Mouse (Mus musculus) CH12.LX (cell line): Measurements from ENCODE around the gene Tagln2. TPM values are rescaled to one million over a fixed set of nuclear protein-coding genes. Genes with fewer than 3 reads are reported as not detected.
A peak's percentile ranks its signal among the peaks of the same experiment; 100 is the strongest.

Experiments used
- DNase-seq: peaks from one replicate; pipeline ENCODE4 v3.0.0-alpha.2; 2013; ENCODE audit errors: extremely low read depth
- H3K27ac ChIP-seq: 2 replicates; pipeline ENCODE4 v1.5.1; 2012; ENCODE audit warnings: low read depth, mild to moderate bottlenecking, control low read depth, moderate library complexity; ENCODE audit not compliant: insufficient read depth
- H3K27me3 ChIP-seq: replicated peaks from 2 replicates; pipeline ENCODE3; 2012; ENCODE audit warnings: inconsistent platforms
- H3K36me3 ChIP-seq, 2 experiments: replicated peaks in 1 of 2; 2 replicates each; pipeline versions ENCODE3 to v1.6.1; 2012; ENCODE audit warnings: inconsistent platforms in 1 of 2, low read length in 1 of 2, mild to moderate bottlenecking in 1 of 2, mixed read lengths in 1 of 2, moderate library complexity in 1 of 2; ENCODE audit not compliant: control insufficient read depth in 1 of 2, insufficient read depth in 1 of 2
- H3K4me1 ChIP-seq, 2 experiments: 2 replicates each; pipeline ENCODE4 v1.6.1; 2012; ENCODE audit warnings: inconsistent platforms in 1 of 2, moderate library complexity in 1 of 2; ENCODE audit not compliant: insufficient read depth in 2 of 2, control insufficient read depth in 1 of 2
- H3K4me2 ChIP-seq: 2 replicates; pipeline ENCODE4 v1.6.1; 2012; ENCODE audit warnings: low read depth, mild to moderate bottlenecking, control low read depth; ENCODE audit not compliant: poor library complexity, insufficient read depth, severe bottlenecking
- H3K4me3 ChIP-seq, 3 experiments: fragments of 150-350 bp in 1 of 3; sonication (generic) in 1 of 3; replicated peaks in 1 of 3; 2 replicates each; pipeline versions ENCODE3 to v1.5.1; 2011 to 2012; ENCODE audit warnings: low read depth in 2 of 3, low read length in 2 of 3, mild to moderate bottlenecking in 2 of 3, moderate library complexity in 2 of 3, control low read depth in 1 of 3, improper control_type of control experiment in 1 of 3, inconsistent platforms in 1 of 3, mixed read lengths in 1 of 3; ENCODE audit not compliant: poor library complexity in 1 of 3
- H3K79me2 ChIP-seq: replicated peaks from 2 replicates; pipeline ENCODE4 v1.6.1; 2012; ENCODE audit warnings: mild to moderate bottlenecking, moderate library complexity; ENCODE audit not compliant: control insufficient read depth, poor library complexity, insufficient read depth, severe bottlenecking; ENCODE audit errors: extremely low read depth
- H3K9ac ChIP-seq: 2 replicates; pipeline ENCODE4 v1.6.1; 2012; ENCODE audit warnings: low read depth, mild to moderate bottlenecking, control low read depth, moderate library complexity; ENCODE audit not compliant: insufficient read depth
- H3K9me3 ChIP-seq: replicated peaks from 2 replicates; pipeline ENCODE3; 2012; ENCODE audit warnings: low read length, inconsistent platforms, mixed read lengths
- BHLHE40 ChIP-seq: IDR thresholded peaks from 2 replicates; pipeline ENCODE4 v1.6.1; 2011; ENCODE audit warnings: mild to moderate bottlenecking, low read depth, low read length, improper control_type of control experiment
- ETS1 ChIP-seq: conservative IDR thresholded peaks from 2 replicates; pipeline ENCODE4 v1.6.1; 2012; ENCODE audit warnings: low read depth, mild to moderate bottlenecking, inconsistent platforms, low read length, improper control_type of control experiment, moderate library complexity
- IRF4 ChIP-seq: IDR thresholded peaks from 2 replicates; pipeline ENCODE4 v1.6.1; 2014; ENCODE audit warnings: low read depth, mild to moderate bottlenecking, inconsistent platforms, low read length, improper control_type of control experiment
- JUN ChIP-seq: IDR thresholded peaks from 2 replicates; pipeline ENCODE4 v1.6.1; 2011; ENCODE audit warnings: low read depth, mild to moderate bottlenecking, low read length, improper control_type of control experiment, moderate library complexity; ENCODE audit not compliant: insufficient read depth
- JUND ChIP-seq: conservative IDR thresholded peaks from 2 replicates; pipeline ENCODE4 v1.6.1; 2011; ENCODE audit warnings: low read depth, low read length, improper control_type of control experiment
- KAT2A ChIP-seq: IDR thresholded peaks from 2 replicates; pipeline ENCODE4 v1.6.1; 2012; ENCODE audit warnings: low read length, improper control_type of control experiment, inconsistent platforms; ENCODE audit not compliant: insufficient replicate concordance
- MAFK ChIP-seq: IDR thresholded peaks from 2 replicates; pipeline ENCODE4 v1.6.1; 2011; ENCODE audit warnings: low read length, improper control_type of control experiment; ENCODE audit not compliant: insufficient replicate concordance
- MEF2A ChIP-seq: IDR thresholded peaks from 2 replicates; pipeline ENCODE4 v1.6.1; 2014; ENCODE audit warnings: low read depth, mild to moderate bottlenecking, inconsistent platforms, low read length, improper control_type of control experiment, borderline replicate concordance
- MXI1 ChIP-seq: IDR thresholded peaks from 2 replicates; pipeline ENCODE4 v1.6.1; 2011; ENCODE audit warnings: mild to moderate bottlenecking, low read depth, low read length, improper control_type of control experiment
- PAX5 ChIP-seq: IDR thresholded peaks from 2 replicates; pipeline ENCODE4 v1.6.1; 2012; ENCODE audit warnings: low read length, inconsistent platforms, mixed read lengths
- POLR2A ChIP-seq: IDR thresholded peaks from 2 replicates; pipeline ENCODE4 v1.6.1; 2011; ENCODE audit warnings: low read depth, mild to moderate bottlenecking, improper control_type of control experiment, low read length
- RAD21 ChIP-seq: IDR thresholded peaks from 2 replicates; pipeline ENCODE4 v1.6.1; 2011; ENCODE audit warnings: low read depth, mild to moderate bottlenecking, low read length, improper control_type of control experiment, moderate library complexity
- RCOR1 ChIP-seq: conservative IDR thresholded peaks from 2 replicates; pipeline ENCODE4 v1.6.1; 2012; ENCODE audit warnings: low read depth, mild to moderate bottlenecking, inconsistent platforms, low read length, improper control_type of control experiment
- SIN3A ChIP-seq: IDR thresholded peaks from 2 replicates; pipeline ENCODE4 v1.6.1; 2012; ENCODE audit warnings: low read length, improper control_type of control experiment, inconsistent platforms
- TCF12 ChIP-seq: IDR thresholded peaks from 2 replicates; pipeline ENCODE4 v1.6.1; 2014; ENCODE audit warnings: low read depth, mild to moderate bottlenecking, inconsistent platforms, low read length, improper control_type of control experiment
- USF1 ChIP-seq: IDR thresholded peaks from 2 replicates; pipeline ENCODE4 v1.6.1; 2014; ENCODE audit warnings: low read depth, mild to moderate bottlenecking, inconsistent platforms, low read length, improper control_type of control experiment
- USF2 ChIP-seq: conservative IDR thresholded peaks from 2 replicates; pipeline ENCODE4 v1.6.1; 2011; ENCODE audit warnings: low read depth, low read length, improper control_type of control experiment
- ZKSCAN1 ChIP-seq: IDR thresholded peaks from 2 replicates; pipeline ENCODE4 v1.6.1; 2012; ENCODE audit warnings: low read depth, inconsistent platforms, low read length, improper control_type of control experiment, borderline replicate concordance
- dilution Hi-C: fragments of 300-500 bp; cut with MboI; formaldehyde crosslinking; loops from 2 replicates; pipeline ENCODE4 v1.14.3; 2020; ENCODE audit warnings: low sequenced_read_pairs; ENCODE audit not compliant: extremely low pct_unique_long_range_greater_than_20kb, extremely low pct_ligation_motif_present
- in situ Hi-C: fragments of 300-500 bp; cut with MboI; formaldehyde crosslinking; loops from 3 replicates; pipeline ENCODE4 v1.14.3; 2019; ENCODE audit warnings: low sequenced_read_pairs, low pct_ligation_motif_present, low pct_unique_long_range_greater_than_20kb, mixed read lengths
- polyA plus RNA-seq: library from polyadenylated mRNA; unstranded; fragments of >175 nt; gene quantifications from 2 replicates; pipeline ENCODE4 v1.2.1, GENCODE M21; 2012; ENCODE audit warnings: low read depth; ENCODE audit not compliant: insufficient read length
- total RNA-seq, 2 experiments: library from RNA; depleted of rRNA; stranded (reverse); fragments of 300-350 nt in 1 of 2; fragments of >200 nt in 1 of 2; gene quantifications; 2 replicates each; pipeline ENCODE4 v1.2.3; 2012 to 2014

The Tagln2 gene
- total and polyA plus RNA-seq, 3 experiments, result 172 to 337 (median 206) TPM

GRCm38 (mm10) chr1:172481540-172482280 lies 18.1 kb upstream of the Tagln2 start, which contains the start of gene Igsf9 (continued):
- TF ChIP-seq JUND, result no peak
- peak; percentile 33 for TF ChIP-seq RAD21
- TF ChIP-seq ETS1, result no peak
- TF ChIP-seq JUN, result no peak
- TF ChIP-seq TCF12, result peak; percentile 55; the same call in 1 of the 2 replicates
- TF ChIP-seq MEF2A, result no peak
- TF ChIP-seq BHLHE40, result peak; percentile 79
- TF ChIP-seq, all 38 proteins: peak for 16

GRCm38 (mm10) chr1:172482518-172483360 lies 17.1 kb upstream of the Tagln2 start:
- H3K4me2 ChIP-seq, result peak overlapping the region; percentile 89
- H3K79me2 ChIP-seq, result no peaks in the 10 kb centered on the region
- H3K4me3 ChIP-seq, result peak overlapping the region in 2 of 3 experiments; percentile 42 to 52
- H3K36me3 ChIP-seq, result peaks cover 0 to 60% of the 10 kb centered on the region in 2 experiments
- H3K9ac ChIP-seq, result 0 out of 2 replicates have a peak overlapping the region, but pooled peaks have one; percentile 8
- DNase-seq, result no peak
- in situ Hi-C loops (loop anchor here (5.0 kb wide), 1 partner anchor 65 kb away; no protein-coding TSS in a partner anchor), dilution Hi-C loops (no loop called here)
- no peaks in the 10 kb centered on the region for H3K9me3 ChIP-seq
- no peak for TF ChIP-seq BHLHE40
- TF ChIP-seq JUN, result no peak
- peaks cover 2 to 43% of the 10 kb centered on the region in 2 experiments; a peak in 2 of 4 replicates for H3K4me1 ChIP-seq
- H3K27me3 ChIP-seq, result no peaks in the 10 kb centered on the region
- no peak overlapping the region for H3K27ac ChIP-seq

- no peak for TF ChIP-seq MAFK
- TF ChIP-seq BHLHE40, result no peak
- TF ChIP-seq MXI1, result no peak
- TF ChIP-seq ZKSCAN1, result no peak
- no peak for TF ChIP-seq IRF4
- TF ChIP-seq RCOR1, result no peak
- TF ChIP-seq ETS1, result no peak
- TF ChIP-seq MEF2A, result no peak
- TF ChIP-seq USF2, result no peak
- TF ChIP-seq JUND, result no peak
- no peak for TF ChIP-seq KAT2A
- no peak for TF ChIP-seq SIN3A
- TF ChIP-seq TCF12, result no peak
- TF ChIP-seq USF1, result no peak
- no peak for TF ChIP-seq POLR2A
- TF ChIP-seq PAX5, result no peak
- Histone ChIP-seq H3K36me3 (peaks cover 0 to 57% of the 10 kb centered on the region in 2 experiments), H3K27ac (no peak overlapping the region), H3K79me2 (no peaks in the 10 kb centered on the region), H3K4me3 (no peak overlapping the region), H3K4me1 (peaks cover 2 to 37% of the 10 kb centered on the region in 2 experiments; a peak in 2 of 4 replicates), H3K9me3 (no peaks in the 10 kb centered on the region), H3K9ac (no peak overlapping the region), H3K4me2 (no peak overlapping the region), H3K27me3 (no peaks in the 10 kb centered on the region)
- in situ Hi-C loops (loop anchor here (5.0 kb wide), 1 partner anchor 66 kb away; no protein-coding TSS in a partner anchor), dilution Hi-C loops (no loop called here)
- no peak for DNase-seq
Measured at GRCm38 (mm10) chr1:172483361-172483660, 16.5 kb upstream of the Tagln2 start.
